Mouse (Mus musculus) lung, postnatal 0 days (tissue): ENCODE measurements around the gene Rapgef6.

ENCODE experiments used
- CTCF ChIP-seq: IDR thresholded peaks from 2 replicates; pipeline ENCODE4 v1.5.1; 2016; ENCODE audit warnings: antibody characterized with exemption, mild to moderate bottlenecking
- EP300 ChIP-seq: IDR thresholded peaks from 2 replicates; pipeline ENCODE4 v1.6.1; 2016; ENCODE audit warnings: antibody characterized with exemption, mild to moderate bottlenecking, control low read depth

GRCm38 (mm10) chr11:54478414-54478813 is 44.2 kb upstream of the Rapgef6 start:
- TF ChIP-seq CTCF = peak; percentile 73
- TF ChIP-seq EP300 = no peak
